Mouse (Mus musculus) small intestine, adult 2 months (tissue): ENCODE measurements around the gene Usp2.

Experiments used
- CTCF ChIP-seq: fragments of 200-500 bp; IDR thresholded peaks from 2 replicates; pipeline ENCODE4 v1.5.1; 2012; ENCODE audit warnings: low read depth, mild to moderate bottlenecking, control low read depth, inconsistent platforms, low read length, moderate library complexity, mixed read lengths; ENCODE audit not compliant: insufficient replicate concordance, insufficient read length; ENCODE audit errors: extremely low read depth
- POLR2A ChIP-seq: fragments of 200-500 bp; IDR thresholded peaks from 2 replicates; pipeline ENCODE4 v1.6.1; 2012; ENCODE audit warnings: low read depth, mild to moderate bottlenecking, control low read depth, inconsistent platforms, low read length, moderate library complexity

GRCm38 (mm10) chr9:44017846-44018245 lies 49.0 kb upstream of the Usp2 start:
- TF ChIP-seq CTCF (no peak), POLR2A (no peak)
